Mouse (Mus musculus): ENCODE data around the gene Fam181a. TPM values are rescaled to one million over a fixed set of nuclear protein-coding genes. Genes with fewer than 3 reads are reported as not detected.

Fam181a gene
- polyA plus RNA-seq, 1 experiment from 2014 or later, result not detected

DNA sequence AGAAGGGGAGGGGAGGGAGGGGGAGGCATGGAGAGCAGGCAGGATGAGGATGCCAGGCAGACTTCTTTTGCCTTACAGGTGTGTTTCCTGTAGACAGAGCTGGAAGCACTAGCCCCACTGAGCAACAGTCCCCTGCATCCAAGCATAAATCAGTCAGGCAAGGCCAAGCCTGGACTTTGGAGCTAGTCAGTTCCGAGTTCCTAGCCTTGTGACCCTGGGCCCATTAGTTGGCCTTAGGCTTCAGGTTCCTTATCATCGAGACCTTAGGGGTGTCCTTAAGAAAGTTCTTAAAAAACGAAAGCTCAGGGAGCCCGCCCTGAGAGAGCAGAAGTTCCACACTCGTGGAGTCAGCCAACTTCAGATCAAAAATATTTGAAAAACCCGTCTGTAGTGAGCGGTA lies 34.2 kb downstream of the Fam181a start:
- Histone ChIP-seq H3K9me3 (ENCODE audit: control insufficient read depth, low read length) (no peaks in the 10 kb centered on the region), H3K27ac (ENCODE audit: low read length) (no peak overlapping the region), H3K4me2 (ENCODE audit: low read depth, low read length) (no peak overlapping the region), H3K9ac (ENCODE audit: low read length) (no peak overlapping the region), H3K4me3 (ENCODE audit: low read length) (no peak overlapping the region), H3K27me3 (ENCODE audit: control insufficient read depth, insufficient read depth, low read depth, low read length) (no peaks in the 10 kb centered on the region), H3K36me3 (ENCODE audit: control insufficient read depth, insufficient read depth, low read length) (no peaks in the 10 kb centered on the region), H3K4me1 (replicated peaks; ENCODE audit: control insufficient read depth, insufficient read depth, low read length) (no peaks in the 10 kb centered on the region)
- no peak for ATAC-seq (ENCODE audit: low read depth)
- WGBS, result 59% methylated on average over 7 of the region's 7 CpGs

- no peaks in the 10 kb centered on the region for H3K9me3 ChIP-seq (ENCODE audit: control insufficient read depth, low read length)
- H3K9ac ChIP-seq (ENCODE audit: low read length), result no peak overlapping the region
- no peak for ATAC-seq (ENCODE audit: low read depth)
- H3K27me3 ChIP-seq (ENCODE audit: control insufficient read depth, insufficient read depth, low read depth, low read length), result no peaks in the 10 kb centered on the region
- H3K4me3 ChIP-seq (ENCODE audit: low read length), result no peak overlapping the region
- no peak overlapping the region for H3K4me2 ChIP-seq (ENCODE audit: low read depth, low read length)
- H3K4me1 ChIP-seq (replicated peaks; ENCODE audit: control insufficient read depth, insufficient read depth, low read length), result no peaks in the 10 kb centered on the region
- no peaks in the 10 kb centered on the region for H3K36me3 ChIP-seq (ENCODE audit: control insufficient read depth, insufficient read depth, low read length)
- no peak overlapping the region for H3K27ac ChIP-seq (ENCODE audit: low read length)
- 56% methylated on average over 8 of the region's 8 CpGs for WGBS
These were observed 36.2 kb downstream of the Fam181a start for GRCm38 (mm10) chr12:103346945-103347344.

DNA sequence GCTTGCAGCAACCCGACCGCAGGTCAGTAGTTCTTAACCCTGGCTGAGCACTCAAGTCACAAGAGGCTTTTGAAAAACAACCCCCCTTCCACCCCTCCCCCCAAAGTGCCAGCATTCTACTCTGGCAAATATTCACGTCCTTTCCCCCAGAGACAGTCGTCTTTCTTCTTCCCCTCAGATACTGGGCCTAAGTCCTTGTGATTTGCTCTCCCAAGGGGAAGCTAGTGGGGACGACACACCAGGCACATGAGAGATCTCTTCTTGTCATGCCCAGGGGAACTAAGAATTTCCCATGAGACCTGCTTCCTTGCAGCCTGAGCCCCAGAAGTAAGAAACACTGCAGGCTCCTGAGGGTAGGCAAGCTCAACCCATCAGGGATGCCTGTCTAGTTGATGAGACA lies 36.6 kb downstream of the Fam181a start:
- no peak for ATAC-seq (ENCODE audit: low read depth)
- H3K36me3 ChIP-seq (ENCODE audit: control insufficient read depth, insufficient read depth, low read length), result no peaks in the 10 kb centered on the region
- H3K4me2 ChIP-seq (ENCODE audit: low read depth, low read length), result no peak overlapping the region
- H3K9me3 ChIP-seq (ENCODE audit: control insufficient read depth, low read length), result no peaks in the 10 kb centered on the region
- no peaks in the 10 kb centered on the region for H3K27me3 ChIP-seq (ENCODE audit: control insufficient read depth, insufficient read depth, low read depth, low read length)
- no peak overlapping the region for H3K4me3 ChIP-seq (ENCODE audit: low read length)
- H3K27ac ChIP-seq (ENCODE audit: low read length), result no peak overlapping the region
- H3K9ac ChIP-seq (ENCODE audit: low read length), result no peak overlapping the region
- 32% methylated on average over 5 of the region's 5 CpGs for WGBS
- no peaks in the 10 kb centered on the region for H3K4me1 ChIP-seq (replicated peaks; ENCODE audit: control insufficient read depth, insufficient read depth, low read length)

- Histone ChIP-seq H3K9ac (ENCODE audit: low read length) (no peak overlapping the region), H3K9me3 (ENCODE audit: control insufficient read depth, low read length) (no peaks in the 10 kb centered on the region), H3K4me2 (ENCODE audit: low read depth, low read length) (no peak overlapping the region), H3K4me3 (ENCODE audit: low read length) (no peak overlapping the region), H3K27me3 (ENCODE audit: control insufficient read depth, insufficient read depth, low read depth, low read length) (no peaks in the 10 kb centered on the region), H3K36me3 (ENCODE audit: control insufficient read depth, insufficient read depth, low read length) (no peaks in the 10 kb centered on the region), H3K4me1 (replicated peaks; ENCODE audit: control insufficient read depth, insufficient read depth, low read length) (no peaks in the 10 kb centered on the region), H3K27ac (ENCODE audit: low read length) (no peak overlapping the region)
- WGBS, result 5% methylated on average over 3 of the region's 3 CpGs
- ATAC-seq (ENCODE audit: low read depth), result peak; percentile 44
These were observed 37.7 kb downstream of the Fam181a start for GRCm38 (mm10) chr12:103348506-103348905.

DNA sequence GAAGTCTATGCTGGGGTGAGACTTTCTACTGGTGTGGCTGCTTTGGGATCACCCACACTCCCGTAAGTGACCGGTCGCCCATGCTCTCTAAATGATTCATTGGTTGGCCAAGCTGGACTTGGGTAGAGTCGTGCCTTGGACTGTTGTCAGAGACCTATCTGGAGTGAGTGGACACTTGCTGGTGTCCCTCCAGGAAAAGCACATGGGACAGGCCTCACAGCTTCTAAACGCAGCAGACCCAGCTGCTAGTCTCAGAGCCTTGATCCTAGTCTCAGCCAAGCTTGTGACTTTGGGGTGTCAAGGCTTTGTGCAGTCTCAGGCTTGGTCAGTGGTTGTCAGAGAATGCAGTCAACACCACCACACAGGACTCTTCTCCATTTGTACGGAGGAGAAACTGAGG lies 42.0 kb downstream of the Fam181a start:
- Histone ChIP-seq H3K4me1 (replicated peaks; ENCODE audit: control insufficient read depth, insufficient read depth, low read length) (no peaks in the 10 kb centered on the region), H3K36me3 (ENCODE audit: control insufficient read depth, insufficient read depth, low read length) (no peaks in the 10 kb centered on the region), H3K27ac (ENCODE audit: low read length) (no peak overlapping the region), H3K4me3 (ENCODE audit: low read length) (no peak overlapping the region), H3K9me3 (ENCODE audit: control insufficient read depth, low read length) (no peaks in the 10 kb centered on the region), H3K9ac (ENCODE audit: low read length) (no peak overlapping the region), H3K4me2 (ENCODE audit: low read depth, low read length) (no peak overlapping the region), H3K27me3 (ENCODE audit: control insufficient read depth, insufficient read depth, low read depth, low read length) (no peaks in the 10 kb centered on the region)
- ATAC-seq (ENCODE audit: low read depth), result no peak
- 90% methylated on average over 6 of the region's 6 CpGs for WGBS

- H3K4me2 ChIP-seq (ENCODE audit: low read depth, low read length), result no peak overlapping the region
These were observed 42.8 kb downstream of the Fam181a start for GRCm38 (mm10) chr12:103353538-103353937.

DNA sequence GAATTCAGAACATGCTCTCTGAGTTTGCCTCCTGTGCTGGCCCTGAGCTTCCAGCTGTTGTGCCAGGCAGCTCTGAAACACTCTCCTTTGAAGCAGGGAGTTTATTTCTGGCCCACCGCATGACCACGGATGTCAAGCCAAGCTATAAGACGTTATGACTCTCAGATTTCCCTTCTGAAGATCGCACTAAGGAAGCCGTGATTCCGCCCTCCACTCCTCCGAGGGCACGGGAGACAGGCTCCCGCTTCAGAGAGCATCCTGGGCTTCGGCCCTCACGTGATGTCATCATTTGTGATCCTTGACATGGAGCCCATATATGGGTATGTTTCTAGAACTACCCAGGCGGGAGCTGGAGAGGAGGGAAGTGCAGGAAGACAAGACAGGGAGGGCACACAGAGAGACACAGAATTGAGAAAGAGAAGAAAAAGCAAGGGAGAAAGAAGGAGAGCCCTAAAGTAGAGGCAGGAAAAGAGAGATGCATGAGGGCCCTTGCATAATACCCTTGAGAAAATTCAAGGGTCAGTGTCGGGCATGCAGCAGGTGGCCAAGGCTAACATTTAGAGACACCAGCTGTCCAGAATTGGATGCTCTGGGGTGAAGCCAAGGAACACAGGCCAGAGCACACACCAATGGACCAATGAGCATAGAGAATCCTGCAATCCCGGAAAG lies 45.1 kb downstream of the Fam181a start, which contains the start of gene Asb2:
Gene Asb2 (minus strand): TSS at position 256 of the 669 bp plus-strand sequence.
- ATAC-seq (ENCODE audit: low read depth), result 0 out of 2 replicates have a peak, but pooled peaks have one; percentile 32
- Histone ChIP-seq H3K9me3 (ENCODE audit: control insufficient read depth, low read length) (no peaks in the 10 kb centered on the region), H3K4me2 (ENCODE audit: low read depth, low read length) (no peak within 1 kb of the TSS), H3K27ac (ENCODE audit: low read length) (no peak within 1 kb of the TSS), H3K27me3 (ENCODE audit: control insufficient read depth, insufficient read depth, low read depth, low read length) (no peaks in the 10 kb centered on the region), H3K36me3 (ENCODE audit: control insufficient read depth, insufficient read depth, low read length) (no peaks in the 10 kb centered on the region), H3K4me1 (replicated peaks; ENCODE audit: control insufficient read depth, insufficient read depth, low read length) (no peaks in the 10 kb centered on the region), H3K4me3 (ENCODE audit: low read length) (no peak within 1 kb of the TSS), H3K9ac (ENCODE audit: low read length) (no peak within 1 kb of the TSS)
- 41% methylated on average over 14 of the region's 14 CpGs for WGBS

More at GRCm38 (mm10) chr12:103353538-103353937, 42.8 kb downstream of the Fam181a start:
- Histone ChIP-seq H3K9me3 (ENCODE audit: control insufficient read depth, low read length) (no peaks in the 10 kb centered on the region), H3K36me3 (ENCODE audit: control insufficient read depth, insufficient read depth, low read length) (no peaks in the 10 kb centered on the region), H3K9ac (ENCODE audit: low read length) (no peak overlapping the region), H3K4me3 (ENCODE audit: low read length) (no peak overlapping the region), H3K27ac (ENCODE audit: low read length) (no peak overlapping the region), H3K27me3 (ENCODE audit: control insufficient read depth, insufficient read depth, low read depth, low read length) (no peaks in the 10 kb centered on the region), H3K4me1 (replicated peaks; ENCODE audit: control insufficient read depth, insufficient read depth, low read length) (no peaks in the 10 kb centered on the region)
- peak; percentile 54; the same call in 1 of the 2 replicates for ATAC-seq (ENCODE audit: low read depth)
- 8% methylated on average over 5 of the region's 5 CpGs for WGBS

DNA sequence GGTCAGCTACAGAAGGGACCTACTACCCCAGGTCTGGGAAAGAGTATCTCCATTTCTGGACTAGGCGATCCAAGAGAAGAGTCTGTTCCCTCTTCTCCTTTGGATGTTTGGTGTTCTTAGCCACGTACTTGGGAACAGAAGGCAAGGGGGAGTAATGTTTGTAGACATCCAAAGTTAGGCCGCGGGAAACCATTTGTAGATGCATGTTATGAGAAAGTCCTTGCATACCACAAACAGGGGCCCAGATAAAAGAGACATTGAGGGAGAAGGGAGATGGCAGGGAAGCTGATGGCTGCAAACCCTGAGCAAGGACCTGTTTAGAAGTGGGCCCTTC lies 45.6 kb downstream of the Fam181a start:
- Histone ChIP-seq H3K27ac (ENCODE audit: low read length) (no peak overlapping the region), H3K9ac (ENCODE audit: low read length) (no peak overlapping the region), H3K9me3 (ENCODE audit: control insufficient read depth, low read length) (no peaks in the 10 kb centered on the region), H3K4me2 (ENCODE audit: low read depth, low read length) (no peak overlapping the region), H3K27me3 (ENCODE audit: control insufficient read depth, insufficient read depth, low read depth, low read length) (no peaks in the 10 kb centered on the region), H3K4me1 (replicated peaks; ENCODE audit: control insufficient read depth, insufficient read depth, low read length) (no peaks in the 10 kb centered on the region), H3K36me3 (ENCODE audit: control insufficient read depth, insufficient read depth, low read length) (no peaks in the 10 kb centered on the region), H3K4me3 (ENCODE audit: low read length) (no peak overlapping the region)
- ATAC-seq (ENCODE audit: low read depth), result no peak
- 85% methylated on average over 4 of the region's 4 CpGs for WGBS

DNA sequence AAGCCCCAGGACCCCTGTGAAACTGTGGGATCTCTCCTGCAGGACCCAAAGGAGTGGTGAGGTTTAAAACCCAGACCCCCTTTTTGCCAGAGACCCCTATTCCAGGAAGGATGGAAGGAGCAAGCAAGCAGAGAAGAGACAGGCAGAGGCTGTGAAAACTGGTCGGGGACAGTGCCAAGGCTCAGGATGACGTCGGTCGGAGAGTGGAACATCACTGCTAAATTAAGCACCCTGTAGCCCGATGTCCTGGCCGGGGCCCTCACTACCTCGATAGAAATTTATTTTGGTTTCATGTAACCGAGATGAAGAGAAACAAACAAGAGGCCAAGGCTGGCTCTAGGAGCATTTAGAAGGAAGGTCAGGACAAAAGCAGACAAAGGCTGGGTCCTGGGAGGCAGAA lies 47.4 kb downstream of the Fam181a start:
- Histone ChIP-seq H3K9ac (ENCODE audit: low read length) (no peak overlapping the region), H3K4me3 (ENCODE audit: low read length) (no peak overlapping the region), H3K4me1 (replicated peaks; ENCODE audit: control insufficient read depth, insufficient read depth, low read length) (no peaks in the 10 kb centered on the region), H3K36me3 (ENCODE audit: control insufficient read depth, insufficient read depth, low read length) (no peaks in the 10 kb centered on the region), H3K27ac (ENCODE audit: low read length) (no peak overlapping the region), H3K9me3 (ENCODE audit: control insufficient read depth, low read length) (no peaks in the 10 kb centered on the region), H3K4me2 (ENCODE audit: low read depth, low read length) (no peak overlapping the region), H3K27me3 (ENCODE audit: control insufficient read depth, insufficient read depth, low read depth, low read length) (no peaks in the 10 kb centered on the region)
- WGBS, result 54% methylated on average over 8 of the region's 8 CpGs
- no peak for ATAC-seq (ENCODE audit: low read depth)
